Mouse (Mus musculus) T-helper 17 cell (primary cell): ENCODE measurements around the gene Efnb3.

ENCODE experiments used
- in situ Hi-C, 2 experiments: fragments of 300-600 bp; cut with MboI, MseI; formaldehyde crosslinking; loops; 1 replicate in 1 of 2; 2 replicates in 1 of 2; pipeline ENCODE4 v1.15.1; 2025; ENCODE audit warnings: high pct_unique_total_duplicates in 2 of 2

Gene Efnb3

GRCm38 (mm10) chr11:69559851-69560765, at the start of gene Efnb3:
TSS of gene Efnb3 (minus strand) at chr11:69560205.
- in situ Hi-C loops, result no loop called here

GRCm38 (mm10) chr11:69609416-69609815, 49.4 kb upstream of the Efnb3 start:
- in situ Hi-C loops, result loop anchor here in 1 of 2 experiments (10.0 kb wide), 1 partner anchor 895 kb away; the partner anchor contains the start of gene Tm4sf5

GRCm38 (mm10) chr11:69608525-69608924, 48.5 kb upstream of the Efnb3 start:
- in situ Hi-C loops, result loop anchor here in 1 of 2 experiments (10.0 kb wide), 1 partner anchor 896 kb away; the partner anchor contains the start of gene Tm4sf5

- in situ Hi-C loops, result loop anchor here in 1 of 2 experiments (10.0 kb wide), 1 partner anchor 898 kb away; the partner anchor contains the start of gene Tm4sf5
Observed at GRCm38 (mm10) chr11:69606832-69607231, 46.8 kb upstream of the Efnb3 start.

GRCm38 (mm10) chr11:69606491-69606795, 46.4 kb upstream of the Efnb3 start:
- in situ Hi-C loops, result loop anchor here in 1 of 2 experiments (10.0 kb wide), 1 partner anchor 898 kb away; the partner anchor contains the start of gene Tm4sf5

GRCm38 (mm10) chr11:69605726-69606490, 45.9 kb upstream of the Efnb3 start, which contains the start of gene Atp1b2:
TSS of gene Atp1b2 (minus strand) at chr11:69605942.
- in situ Hi-C loops, result loop anchor here in 1 of 2 experiments (10.0 kb wide), 1 partner anchor 899 kb away; the partner anchor contains the start of gene Tm4sf5

- in situ Hi-C loops, result loop anchor here in 1 of 2 experiments (10.0 kb wide), 1 partner anchor 900 kb away; the partner anchor contains the start of gene Tm4sf5
Observed at GRCm38 (mm10) chr11:69604795-69605664, 45.0 kb upstream of the Efnb3 start.

GRCm38 (mm10) chr11:69604347-69604746, 44.3 kb upstream of the Efnb3 start:
- in situ Hi-C loops, result loop anchor here in 1 of 2 experiments (10.0 kb wide), 1 partner anchor 900 kb away; the partner anchor contains the start of gene Tm4sf5

GRCm38 (mm10) chr11:69603516-69603915, 43.5 kb upstream of the Efnb3 start:
- in situ Hi-C loops, result loop anchor here in 1 of 2 experiments (10.0 kb wide), 1 partner anchor 901 kb away; the partner anchor contains the start of gene Tm4sf5

- in situ Hi-C loops, result loop anchor here in 1 of 2 experiments (10.0 kb wide), 1 partner anchor 903 kb away; the partner anchor contains the start of gene Tm4sf5
Observed at GRCm38 (mm10) chr11:69601768-69602167, 41.8 kb upstream of the Efnb3 start.

GRCm38 (mm10) chr11:69600098-69600497, 40.1 kb upstream of the Efnb3 start:
- in situ Hi-C loops, result loop anchor here in 1 of 2 experiments (10.0 kb wide), 1 partner anchor 905 kb away; the partner anchor contains the start of gene Tm4sf5

- in situ Hi-C loops, result no loop called here
Observed at GRCm38 (mm10) chr11:69599436-69599835, 39.4 kb upstream of the Efnb3 start.

- in situ Hi-C loops, result no loop called here
Observed at GRCm38 (mm10) chr11:69594853-69595252, 34.8 kb upstream of the Efnb3 start.

GRCm38 (mm10) chr11:69592799-69593198, 32.8 kb upstream of the Efnb3 start:
- in situ Hi-C loops, result no loop called here

GRCm38 (mm10) chr11:69591899-69592637, 32.1 kb upstream of the Efnb3 start:
- in situ Hi-C loops, result no loop called here

GRCm38 (mm10) chr11:69591424-69591823, 31.4 kb upstream of the Efnb3 start:
- in situ Hi-C loops, result no loop called here

- in situ Hi-C loops, result no loop called here
Observed at GRCm38 (mm10) chr11:69590622-69591021, 30.6 kb upstream of the Efnb3 start.

GRCm38 (mm10) chr11:69589207-69589834, 29.3 kb upstream of the Efnb3 start:
- in situ Hi-C loops, result no loop called here

GRCm38 (mm10) chr11:69585718-69586325, 25.8 kb upstream of the Efnb3 start:
- in situ Hi-C loops, result no loop called here
